18 mouse cellular contexts compared by ENCODE assay signal in the genomic region with DNA sequence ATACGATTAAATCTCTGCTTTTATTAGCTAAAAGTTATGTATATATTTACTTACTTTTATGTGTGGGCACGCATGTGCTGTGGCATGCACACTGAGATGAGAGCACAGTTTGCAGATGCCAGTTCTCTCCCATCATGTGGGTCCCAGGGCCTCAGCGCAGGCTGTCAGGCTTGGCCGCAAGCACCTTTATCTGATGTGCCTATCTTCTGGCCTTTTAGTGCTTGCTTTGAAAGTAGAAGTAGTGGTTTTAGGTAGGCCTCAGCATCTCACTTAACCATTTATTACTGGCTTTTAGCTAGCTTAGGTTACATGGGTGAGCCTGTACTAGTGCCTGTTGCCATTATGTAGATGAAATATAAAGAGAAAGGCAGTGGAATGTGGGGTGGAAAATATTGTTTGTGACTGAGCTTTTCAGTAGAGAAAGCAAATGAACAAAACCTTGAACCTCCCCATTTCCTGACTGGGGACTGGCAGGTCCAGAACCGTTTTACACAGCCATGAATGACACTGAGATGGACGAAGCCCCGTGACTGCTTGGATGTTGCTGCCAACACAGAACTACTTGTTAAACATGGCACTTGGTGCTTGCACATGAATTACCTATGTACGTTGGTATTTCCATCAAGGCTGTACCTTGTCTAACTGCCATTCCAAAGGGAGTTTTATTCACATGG. TPM values are rescaled to one million over a fixed set of nuclear protein-coding genes. Genes with fewer than 3 reads are reported as not detected.
A peak's percentile ranks its signal among the peaks of the same experiment; 100 is the strongest.
DNase-seq lines count a peak whose midpoint lies in the region; ATAC-seq and TF ChIP-seq lines count a peak whose summit lies in the region.
"Had no signal": no experiment of that assay in that cellular context is flagged by ENCODE, and none has a peak within 500 bp of the region (broad histone marks: within the 10 kb centered on the region; RNA-seq: fewer than 3 reads in every experiment).

No protein-coding gene starts in this region.

- no peak for DNase-seq in forebrain, embryonic 10.5 days (ENCODE audit: extremely low spot score, low spot score)
- no peak for DNase-seq in forebrain, embryonic 11.5 days (ENCODE audit: low spot score)
- no peak for DNase-seq in layer of hippocampus, adult 2 months (ENCODE audit: low spot score in 2 of 2)
- DNase-seq in layer of hippocampus, adult 8-10 months (ENCODE audit: low spot score in 2 of 2) = no peak
- DNase-seq in testis, postnatal 10 days (ENCODE audit: low spot score) = no peak
- DNase-seq in retina, embryonic 14.5 days (ENCODE audit: low spot score) = no peak
- DNase-seq: adrenal gland, postnatal 14 days; cerebellum, adult 2 months; embryo, embryonic 11 days; gastrocnemius, postnatal 25 days; kidney, adult 18-20 months; kidney, postnatal 14 days; thymus, postnatal 14 days had no signal

- H3K27ac ChIP-seq in forebrain, embryonic 10.5 days = peak overlapping the region; percentile 25; the same call in 1 of the 2 replicates
- H3K27ac ChIP-seq in forebrain, embryonic 11.5 days (ENCODE audit: low read depth, low read length) = no peak overlapping the region
- H3K27ac ChIP-seq in layer of hippocampus, adult 2 months = peak overlapping the region; percentile 24
- H3K27ac ChIP-seq in liver, embryonic 12.5 days = peak overlapping the region; percentile 64; the same call in 1 of the 2 replicates
- H3K27ac ChIP-seq: neural tube, embryonic 13.5 days; stomach, postnatal 0 days had no signal

- H3K4me3 ChIP-seq in forebrain, embryonic 10.5 days = no peak overlapping the region
- no peak overlapping the region for H3K4me3 ChIP-seq in forebrain, embryonic 11.5 days (ENCODE audit: low read depth, low read length)
- no peak overlapping the region for H3K4me3 ChIP-seq in layer of hippocampus, adult 2 months
- no peak overlapping the region for H3K4me3 ChIP-seq in liver, embryonic 12.5 days
- H3K4me3 ChIP-seq: neural tube, embryonic 13.5 days had no signal

- WGBS in forebrain, embryonic 10.5 days = 90% methylated on average over 8 of the region's 8 CpGs
- WGBS in forebrain, embryonic 11.5 days = 92% methylated on average over 8 of the region's 8 CpGs
- WGBS in liver, embryonic 12.5 days (ENCODE audit: insufficient replicate concordance) = 53% methylated on average over 8 of the region's 8 CpGs

- peaks cover 87% of the 10 kb centered on the region for H3K4me1 ChIP-seq in forebrain, embryonic 10.5 days
- no peaks in the 10 kb centered on the region; the same call in 1 of the 2 replicates for H3K4me1 ChIP-seq in forebrain, embryonic 11.5 days (replicated peaks; ENCODE audit: control insufficient read depth, insufficient read depth, low read length)
- H3K4me1 ChIP-seq in liver, embryonic 12.5 days = peaks cover 70% of the 10 kb centered on the region

- H3K9ac ChIP-seq in forebrain, embryonic 11.5 days (ENCODE audit: low read length) = no peak overlapping the region
- no peak overlapping the region for H3K9ac ChIP-seq in liver, embryonic 12.5 days
- H3K9ac ChIP-seq: neural tube, embryonic 13.5 days had no signal

- H3K36me3 ChIP-seq in forebrain, embryonic 10.5 days (replicated peaks) = peaks cover 26% of the 10 kb centered on the region
- no peaks in the 10 kb centered on the region for H3K36me3 ChIP-seq in forebrain, embryonic 11.5 days (ENCODE audit: control insufficient read depth, insufficient read depth, low read length)
- H3K36me3 ChIP-seq in liver, embryonic 12.5 days = peaks cover 11% of the 10 kb centered on the region; the same call in 1 of the 2 replicates
- H3K36me3 ChIP-seq: neural tube, embryonic 13.5 days had no signal

- ATAC-seq in forebrain, embryonic 11.5 days (replicated peaks; ENCODE audit: low FRiP score) = no peak
- ATAC-seq in liver, embryonic 12.5 days = no peak
- no peak for ATAC-seq in activated CD4-positive, CD25-positive, alpha-beta regulatory T cell, adult 4 months

- no peak for TF ChIP-seq CTCF in layer of hippocampus, adult 2 months (conservative IDR thresholded peaks at IDR 0.05)

- no peaks in the 10 kb centered on the region for H3K9me3 ChIP-seq in forebrain, embryonic 10.5 days
- H3K9me3 ChIP-seq in forebrain, embryonic 11.5 days (ENCODE audit: control insufficient read depth, low read length) = no peaks in the 10 kb centered on the region
- no peaks in the 10 kb centered on the region for H3K9me3 ChIP-seq in liver, embryonic 12.5 days (replicated peaks)
- H3K9me3 ChIP-seq: neural tube, embryonic 13.5 days had no signal

- no peak overlapping the region for H3K4me2 ChIP-seq in forebrain, embryonic 11.5 days (ENCODE audit: low read depth, low read length, severe bottlenecking)
- H3K4me2 ChIP-seq in liver, embryonic 12.5 days = peak overlapping the region; percentile 34
- H3K4me2 ChIP-seq: midbrain, embryonic 11.5 days; neural tube, embryonic 13.5 days had no signal

- H3K27me3 ChIP-seq in forebrain, embryonic 10.5 days (ENCODE audit: poor library complexity, severe bottlenecking) = no peaks in the 10 kb centered on the region
- no peaks in the 10 kb centered on the region for H3K27me3 ChIP-seq in forebrain, embryonic 11.5 days (ENCODE audit: control insufficient read depth, insufficient read depth, low read length)
- H3K27me3 ChIP-seq in liver, embryonic 12.5 days (replicated peaks) = no peaks in the 10 kb centered on the region
- H3K27me3 ChIP-seq: neural tube, embryonic 13.5 days had no signal

RNA-seq across cellular contexts. Expression of a gene that starts 41.1 kb away (rescaled TPM):
- 19.1 and 21.2 TPM in 2 replicates for polyA plus RNA-seq in forebrain, embryonic 10.5 days (2016; fragmentation: Nextera tagmentation; extraction: Ambion mirVana)
- polyA plus RNA-seq in forebrain, embryonic 11.5 days (2014; fragmentation: Nextera tagmentation; extraction: Ambion mirVana) = 27.6 TPM in 2 replicates
- total RNA-seq in layer of hippocampus, adult 2 months (2021) = 10 to 100 TPM; 22.2 to 25.5 TPM
- total RNA-seq in layer of hippocampus, adult 8-10 months (2022) = 10 to 100 TPM; 22.9 to 29.1 (median 26.8) TPM
- 8.7 and 10.1 TPM in 2 replicates for polyA plus RNA-seq in liver, embryonic 12.5 days (2016; fragmentation: Nextera tagmentation; extraction: Ambion mirVana)
- 10 to 100 TPM; 14.1 to 17.5 TPM for polyA plus RNA-seq in activated CD4-positive, CD25-positive, alpha-beta regulatory T cell, adult 4 months (2017; shearing (Covaris generic))
